Mouse (Mus musculus) stomach, postnatal 0 days (tissue): ENCODE measurements around the gene 1700018F24Rik. TPM values are rescaled to one million over a fixed set of nuclear protein-coding genes. Genes with fewer than 3 reads are reported as not detected.
A peak's percentile ranks its signal among the peaks of the same experiment; 100 is the strongest.

ENCODE experiments used
- ATAC-seq: fragments of 200-750 bp; cut with Nextera tagmentation; 2 replicates; pipeline ENCODE4 v1.8.0; 2017; ENCODE audit not compliant: low FRiP score, low TSS enrichment
- DNase-seq: peaks from one replicate; pipeline ENCODE4 v3.0.0-alpha.2; 2016; ENCODE audit warnings: low spot score
- H3K27ac ChIP-seq: fragments of 300-500 bp; sonication (generic); replicated peaks from 2 replicates; pipeline ENCODE4 v1.5.1; 2014; ENCODE audit warnings: mild to moderate bottlenecking, control low read depth
- H3K27me3 ChIP-seq: fragments of 300-500 bp; sonication (generic); 2 replicates; pipeline ENCODE4 v1.6.1; 2014; ENCODE audit warnings: low read length; ENCODE audit not compliant: control insufficient read depth, insufficient read depth
- H3K36me3 ChIP-seq: fragments of 300-500 bp; sonication (generic); 2 replicates; pipeline ENCODE4 v1.6.1; 2014; ENCODE audit warnings: low read length, mixed read lengths; ENCODE audit not compliant: control insufficient read depth, insufficient read depth
- H3K4me1 ChIP-seq: fragments of 300-500 bp; sonication (generic); replicated peaks from 2 replicates; pipeline ENCODE4 v1.6.1; 2014; ENCODE audit warnings: antibody characterized with exemption; ENCODE audit not compliant: control insufficient read depth, insufficient read depth
- H3K4me2 ChIP-seq: fragments of 300-500 bp; sonication (generic); replicated peaks from 2 replicates; pipeline ENCODE4 v1.6.1; 2014; ENCODE audit warnings: low read depth, mild to moderate bottlenecking, control low read depth, moderate library complexity
- H3K4me3 ChIP-seq: fragments of 300-500 bp; sonication (generic); 2 replicates; pipeline ENCODE4 v1.5.1; 2014; ENCODE audit warnings: low read depth, low read length, control low read depth
- H3K9ac ChIP-seq: fragments of 300-500 bp; sonication (generic); 2 replicates; pipeline ENCODE4 v1.6.1; 2014; ENCODE audit warnings: mild to moderate bottlenecking, low read length, control low read depth, mixed read lengths
- H3K9me3 ChIP-seq: fragments of 300-500 bp; sonication (generic); 2 replicates; pipeline ENCODE4 v1.6.1; 2016; ENCODE audit warnings: low read length; ENCODE audit not compliant: control insufficient read depth
- CTCF ChIP-seq: IDR thresholded peaks from 2 replicates; pipeline ENCODE4 v1.5.1; 2016; ENCODE audit warnings: antibody characterized with exemption, low read depth, mild to moderate bottlenecking, moderate library complexity
- EP300 ChIP-seq: optimal IDR thresholded peaks from 2 replicates; pipeline ENCODE3; 2016; ENCODE audit warnings: antibody characterized with exemption
- WGBS: fragments of 180-500 bp; shearing (Covaris S2); extraction: QIAGEN DNeasy Blood & Tissue Kit; methylation state at CpG from one replicate; pipeline ENCODE4 v1.1.7; 2014; 5-methylcytosine and 5-hydroxymethylcytosine counted together
- polyA plus RNA-seq: library from polyadenylated mRNA; unstranded; fragments of >200 nt; fragmentation: Nextera tagmentation; extraction: Ambion mirVana; gene quantifications from 2 replicates; pipeline ENCODE4 v1.2.1, GENCODE M21; 2015

Gene 1700018F24Rik
- polyA plus RNA-seq, 1 experiment from 2014 or later: not detected

DNA sequence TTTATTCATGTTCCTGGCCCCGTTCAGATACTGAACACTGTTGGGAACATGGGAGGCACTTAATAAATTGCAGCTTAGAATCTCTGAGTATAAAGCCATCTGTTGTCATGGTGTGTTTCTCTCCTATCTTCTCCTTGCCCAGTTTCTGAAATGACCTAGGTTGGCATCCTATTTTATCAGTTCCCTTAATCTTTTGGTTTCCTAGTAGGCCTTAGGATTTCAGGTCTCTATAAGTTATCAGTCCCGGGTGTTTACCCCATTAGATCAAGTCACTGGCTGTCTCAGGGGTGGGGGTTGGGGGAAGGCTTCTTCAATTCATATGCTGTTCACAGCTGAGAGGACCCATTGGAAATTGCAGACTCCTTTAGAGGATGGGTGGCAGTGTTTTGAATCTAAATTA, 42.0 kb downstream of the 1700018F24Rik start:
- WGBS: 36% methylated on average over 2 of the region's 2 CpGs
- TF ChIP-seq EP300: no peak
- no peak for TF ChIP-seq CTCF
- H3K9me3 ChIP-seq: no peaks in the 10 kb centered on the region
- ATAC-seq (no peak), DNase-seq (no peak)
- H3K9ac ChIP-seq: peak overlapping the region; percentile 94; the same call in 1 of the 2 replicates
- H3K36me3 ChIP-seq: no peaks in the 10 kb centered on the region
- H3K27ac ChIP-seq: no peak overlapping the region; the same call in 1 of the 2 replicates
- no peaks in the 10 kb centered on the region for H3K27me3 ChIP-seq
- no peaks in the 10 kb centered on the region for H3K4me1 ChIP-seq
- H3K4me2 ChIP-seq: peak overlapping the region; percentile 53
- peak overlapping the region; percentile 92 for H3K4me3 ChIP-seq

DNA sequence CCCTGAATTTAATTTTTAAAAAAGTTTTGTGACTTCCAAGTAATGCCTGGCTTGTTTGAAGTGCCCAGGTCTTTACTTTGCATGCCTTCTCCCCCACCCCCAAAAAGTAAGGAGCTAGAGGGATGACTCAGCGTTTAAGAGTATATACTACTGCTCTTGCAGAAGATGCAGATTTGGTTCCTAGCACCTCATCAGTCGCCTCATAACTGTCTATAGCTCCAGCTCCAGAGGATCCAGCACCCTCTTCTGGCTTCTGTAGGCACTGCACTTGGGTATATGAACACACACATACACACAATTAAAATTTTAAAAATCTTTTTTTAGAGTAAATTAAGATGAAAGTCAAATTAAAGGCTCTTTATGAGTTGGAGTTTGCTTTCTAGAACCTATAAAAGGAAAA, 45.4 kb downstream of the 1700018F24Rik start:
- no peak overlapping the region for H3K4me2 ChIP-seq

DNA sequence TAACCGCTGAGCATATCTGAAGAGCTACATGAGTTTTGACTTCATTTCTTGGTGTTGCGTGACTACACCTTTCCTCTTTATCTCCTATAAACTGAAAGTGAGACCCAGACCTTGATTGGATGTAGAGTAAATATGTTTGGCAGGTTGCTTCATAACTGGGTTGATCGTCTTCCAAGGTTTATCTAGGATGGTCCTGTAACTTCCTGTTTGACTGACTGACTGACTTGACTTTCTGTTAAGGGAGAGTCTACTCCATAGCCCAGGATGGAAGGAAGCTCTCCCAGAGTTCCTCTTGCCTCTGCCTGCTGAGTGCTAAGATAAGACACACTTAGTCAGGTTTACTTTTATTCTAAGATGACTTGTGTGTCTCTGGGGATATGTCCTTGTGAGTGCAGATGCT, 47.1 kb downstream of the 1700018F24Rik start:
- Histone ChIP-seq H3K9ac (no peak overlapping the region), H3K27me3 (no peaks in the 10 kb centered on the region), H3K36me3 (peaks cover 18% of the 10 kb centered on the region), H3K4me1 (no peaks in the 10 kb centered on the region), H3K4me3 (no peak overlapping the region), H3K27ac (no peak overlapping the region), H3K9me3 (no peaks in the 10 kb centered on the region), H3K4me2 (no peak overlapping the region)
- TF ChIP-seq EP300: no peak
- no peak for TF ChIP-seq CTCF
- ATAC-seq (no peak), DNase-seq (no peak)
- WGBS: 70% methylated on average over 3 of the region's 3 CpGs

More for the DNA sequence above, 45.4 kb downstream of the 1700018F24Rik start:
- Histone ChIP-seq H3K36me3 (peaks cover 10% of the 10 kb centered on the region; the same call in 1 of the 2 replicates), H3K4me1 (no peaks in the 10 kb centered on the region), H3K27ac (no peak overlapping the region), H3K9me3 (no peaks in the 10 kb centered on the region), H3K9ac (no peak overlapping the region), H3K4me3 (no peak overlapping the region), H3K27me3 (no peaks in the 10 kb centered on the region)
- 95% methylated on average over 2 of the region's 2 CpGs for WGBS
- DNase-seq: no peak
- no peak for ATAC-seq
- no peak for TF ChIP-seq EP300
- peak; percentile 40; the same call in 1 of the 2 replicates for TF ChIP-seq CTCF

Other genes starting within 250 kb of the 1700018F24Rik start
- 11.2 and 11.6 TPM in 2 replicates for gene Smurf1, start 77.1 kb upstream of the 1700018F24Rik start, polyA plus RNA-seq
- gene Gm4871, start 10.2 kb upstream of the 1700018F24Rik start, polyA plus RNA-seq: not detected in 2 replicates
- gene Arpc1a, start 40.8 kb downstream of the 1700018F24Rik start, polyA plus RNA-seq: 142 and 145 TPM in 2 replicates
- 0.10 and 0.17 TPM in 2 replicates for gene Kpna7, start 41.0 kb downstream of the 1700018F24Rik start, polyA plus RNA-seq
- gene Arpc1b, start 71.2 kb downstream of the 1700018F24Rik start, polyA plus RNA-seq: 283 and 304 TPM in 2 replicates
- gene Pdap1, start 97.2 kb downstream of the 1700018F24Rik start, polyA plus RNA-seq: 51.1 and 62.0 TPM in 2 replicates
- 128 and 129 TPM in 2 replicates for gene Bud31, start 97.4 kb downstream of the 1700018F24Rik start, polyA plus RNA-seq
- 8.3 and 9.1 TPM in 2 replicates for gene Ptcd1, start 124.1 kb downstream of the 1700018F24Rik start, polyA plus RNA-seq
- gene Cpsf4, start 124.2 kb downstream of the 1700018F24Rik start, polyA plus RNA-seq: 19.1 and 19.6 TPM in 2 replicates
- 602 and 646 TPM in 2 replicates for gene Atp5j2, start 149.1 kb downstream of the 1700018F24Rik start, polyA plus RNA-seq
- gene Zkscan14, start 158.9 kb downstream of the 1700018F24Rik start, polyA plus RNA-seq: 9.1 and 9.8 TPM in 2 replicates
- gene Zkscan5, start 161.6 kb downstream of the 1700018F24Rik start, polyA plus RNA-seq: 4.6 and 5.0 TPM in 2 replicates
- gene Zfp655, start 188.7 kb downstream of the 1700018F24Rik start, polyA plus RNA-seq: 19.1 and 21.0 TPM in 2 replicates
- gene Zscan25, start 237.5 kb downstream of the 1700018F24Rik start, polyA plus RNA-seq: 0.30 and 0.45 TPM in 2 replicates